Mouse (Mus musculus) spleen, adult 18-20 months (tissue): ENCODE data around the gene Ltbr.
"Not testable (repeated sequence)": the region's sequence is repeated elsewhere in the genome, so short reads cannot be mapped to it uniquely, and the experiment has no call there.

ENCODE experiments used
- DNase-seq, 2 experiments: peaks; one replicate each; pipeline ENCODE4 v3.0.0; 2022; ENCODE audit warnings: mixed read lengths in 2 of 2

Gene Ltbr

GRCm38 (mm10) chr6:125267469-125267868 is 46.2 kb downstream of the Ltbr start:
- DNase-seq = no peak

GRCm38 (mm10) chr6:125266600-125266999 is 47.1 kb downstream of the Ltbr start:
- not testable (repeated sequence) for DNase-seq

- no peak for DNase-seq
These were observed 47.6 kb downstream of the Ltbr start for GRCm38 (mm10) chr6:125266091-125266490.

GRCm38 (mm10) chr6:125265239-125265638 is 48.4 kb downstream of the Ltbr start:
- DNase-seq = peak in 1 of 2 experiments; percentile 25

GRCm38 (mm10) chr6:125264219-125264618 is 49.5 kb downstream of the Ltbr start:
- DNase-seq = no peak

GRCm38 (mm10) chr6:125260006-125260555 is 53.6 kb downstream of the Ltbr start:
- no peak for DNase-seq
